Mouse (Mus musculus): ENCODE data around the gene Btbd2. TPM values are rescaled to one million over a fixed set of nuclear protein-coding genes. Genes with fewer than 3 reads are reported as not detected.
"Not testable (repeated sequence)": the region's sequence is repeated elsewhere in the genome, so short reads cannot be mapped to it uniquely, and the experiment has no call there.

Gene Btbd2
- total and polyA plus RNA-seq, 3 experiments = 43.1 to 81.8 TPM; not detected in 1

DNA sequence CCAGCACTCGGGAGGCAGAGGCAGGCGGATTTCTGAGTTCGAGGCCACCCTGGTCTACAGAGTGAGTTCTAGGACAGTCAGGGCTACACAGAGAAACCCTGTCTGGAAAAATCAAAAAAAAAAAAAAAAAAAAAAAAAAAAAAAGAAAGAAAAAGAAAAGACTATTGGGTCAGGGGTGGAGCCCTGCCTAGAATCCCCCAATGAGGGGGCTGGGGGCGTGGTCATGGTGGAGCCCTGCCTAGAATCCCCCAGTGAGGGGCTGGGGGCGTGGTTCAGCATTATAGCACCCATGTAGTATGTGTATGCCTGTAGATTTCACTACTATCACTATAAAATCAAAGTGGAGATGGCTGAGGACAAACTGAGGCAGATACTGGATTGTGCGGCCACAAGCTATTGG is 7.0 kb downstream of the Btbd2 start:
- peak; percentile 43 for DNase-seq (ENCODE audit: low read depth, low spot score)
- not testable (repeated sequence) for H3K36me3 ChIP-seq (ENCODE audit: control insufficient read depth in 1 of 2, insufficient read depth in 2 of 2, low read length in 2 of 2); H3K4me1 ChIP-seq (ENCODE audit: control insufficient read depth in 1 of 2, insufficient read depth in 2 of 2, low read length in 2 of 2); H3K27me3 ChIP-seq (ENCODE audit: control insufficient read depth in 1 of 2, insufficient read depth in 2 of 2, low read length in 2 of 2); H3K79me2 ChIP-seq (ENCODE audit: control insufficient read depth, insufficient read depth, low read length, poor library complexity); H3K27ac ChIP-seq (ENCODE audit: control insufficient read depth, low read depth, low read length); H3K9me3 ChIP-seq (replicated peaks; ENCODE audit: insufficient read depth, low read length); H3K4me3 ChIP-seq (ENCODE audit: control insufficient read depth in 1 of 2, insufficient read depth in 1 of 2, low read depth in 2 of 2, low read length in 2 of 2); H3K9ac ChIP-seq (ENCODE audit: control insufficient read depth, low read depth, low read length, poor library complexity, severe bottlenecking)
- TF ChIP-seq ZNF384 (IDR thresholded peaks at IDR 0.05; ENCODE audit: low read depth, low read length) = peak; percentile 68

- no peaks in the 10 kb centered on the region for H3K27me3 ChIP-seq (ENCODE audit: control insufficient read depth in 1 of 2, insufficient read depth in 2 of 2, low read length in 2 of 2)
- no peaks in the 10 kb centered on the region for H3K9me3 ChIP-seq (replicated peaks; ENCODE audit: insufficient read depth, low read length)
- no peak for DNase-seq (ENCODE audit: low read depth, low spot score)
- no peaks in the 10 kb centered on the region for H3K4me1 ChIP-seq (ENCODE audit: control insufficient read depth in 1 of 2, insufficient read depth in 2 of 2, low read length in 2 of 2)
- H3K4me3 ChIP-seq (ENCODE audit: control insufficient read depth in 1 of 2, insufficient read depth in 1 of 2, low read depth in 2 of 2, low read length in 2 of 2) = no peak overlapping the region
- no peaks in the 10 kb centered on the region for H3K79me2 ChIP-seq (ENCODE audit: control insufficient read depth, insufficient read depth, low read length, poor library complexity)
- no peaks in the 10 kb centered on the region for H3K36me3 ChIP-seq (ENCODE audit: control insufficient read depth in 1 of 2, insufficient read depth in 2 of 2, low read length in 2 of 2)
- TF ChIP-seq E2F4 (IDR thresholded peaks at IDR 0.05; ENCODE audit: borderline replicate concordance, low read depth, low read length) (no peak), SMC3 (IDR thresholded peaks at IDR 0.05; ENCODE audit: low read depth, low read length) (no peak), ZC3H11A (IDR thresholded peaks at IDR 0.05; ENCODE audit: low read depth, low read length) (no peak), RCOR1 (IDR thresholded peaks at IDR 0.05; ENCODE audit: low read depth, low read length) (no peak), EP300 (IDR thresholded peaks at IDR 0.05; ENCODE audit: low read depth in 1 of 2, low read length in 2 of 2) (no peak), MAZ (IDR thresholded peaks at IDR 0.05; ENCODE audit: low read depth, low read length) (no peak), MYC (IDR thresholded peaks at IDR 0.05; ENCODE audit: low read depth, low read length) (no peak), MEF2A (IDR thresholded peaks at IDR 0.05; ENCODE audit: extremely low read depth, insufficient replicate concordance, low read depth, low read length, poor library complexity, severe bottlenecking) (no peak), ELF1 (IDR thresholded peaks at IDR 0.05; ENCODE audit: low read depth, low read length) (no peak)
- no peak overlapping the region for H3K27ac ChIP-seq (ENCODE audit: control insufficient read depth, low read depth, low read length)
- no peak overlapping the region for H3K9ac ChIP-seq (ENCODE audit: control insufficient read depth, low read depth, low read length, poor library complexity, severe bottlenecking)
Measured at GRCm38 (mm10) chr10:80646936-80647335, 9.9 kb downstream of the Btbd2 start.

DNA sequence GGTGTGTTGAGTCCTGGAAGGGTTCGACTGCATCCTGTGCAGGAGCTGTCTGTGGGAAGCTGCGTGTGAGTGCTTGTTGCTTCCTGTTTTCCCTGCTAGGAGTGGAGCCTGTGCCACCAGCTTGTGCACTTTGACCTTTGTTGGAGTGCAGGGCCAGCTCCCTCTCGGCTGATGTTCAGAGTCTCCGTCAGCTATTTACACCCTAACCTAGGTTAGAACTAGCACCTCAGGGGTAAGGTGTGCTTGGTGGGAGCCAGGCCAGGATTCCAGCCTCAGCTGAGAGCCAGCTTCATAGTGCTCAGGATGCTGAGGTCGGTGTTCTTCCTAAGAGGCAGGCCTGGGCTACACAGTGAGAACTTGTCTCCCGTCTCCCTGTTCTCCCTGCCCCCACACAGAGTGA is 21.5 kb downstream of the Btbd2 start:
- Histone ChIP-seq H3K36me3 (ENCODE audit: control insufficient read depth in 1 of 2, insufficient read depth in 2 of 2, low read length in 2 of 2) (peaks cover 0 to 5% of the 10 kb centered on the region in 2 experiments; a peak in 1 of 4 replicates), H3K9me3 (replicated peaks; ENCODE audit: insufficient read depth, low read length) (no peaks in the 10 kb centered on the region), H3K79me2 (ENCODE audit: control insufficient read depth, insufficient read depth, low read length, poor library complexity) (no peaks in the 10 kb centered on the region; the same call in none of the 2 replicates), H3K4me3 (ENCODE audit: control insufficient read depth in 1 of 2, insufficient read depth in 1 of 2, low read depth in 2 of 2, low read length in 2 of 2) (no peak overlapping the region), H3K4me1 (ENCODE audit: control insufficient read depth in 1 of 2, insufficient read depth in 2 of 2, low read length in 2 of 2) (no peaks in the 10 kb centered on the region), H3K27ac (ENCODE audit: control insufficient read depth, low read depth, low read length) (no peak overlapping the region), H3K27me3 (ENCODE audit: control insufficient read depth in 1 of 2, insufficient read depth in 2 of 2, low read length in 2 of 2) (no peaks in the 10 kb centered on the region), H3K9ac (ENCODE audit: control insufficient read depth, low read depth, low read length, poor library complexity, severe bottlenecking) (no peak overlapping the region)
- TF ChIP-seq GATA1 (IDR thresholded peaks at IDR 0.05; ENCODE audit: low read depth, low read length) = no peak
- no peak for TF ChIP-seq NRF1 (IDR thresholded peaks at IDR 0.05; ENCODE audit: insufficient read depth, low read depth, low read length, poor library complexity, severe bottlenecking)
- no peak for DNase-seq (ENCODE audit: low read depth, low spot score)
